Mouse (Mus musculus) embryonic facial prominence, embryonic 11.5 days (tissue): ENCODE measurements around the gene Mrto4. TPM values are rescaled to one million over a fixed set of nuclear protein-coding genes. Genes with fewer than 3 reads are reported as not detected.

ENCODE experiments used
- ATAC-seq: fragments of 200-750 bp; cut with Nextera tagmentation; replicated peaks from 2 replicates; pipeline ENCODE4 v1.8.0; 2017; ENCODE audit warnings: low read depth; ENCODE audit not compliant: insufficient number of reproducible peaks, low FRiP score, low TSS enrichment
- DNase-seq: peaks from one replicate; pipeline ENCODE4 v3.0.0-alpha.2; 2015; ENCODE audit warnings: low spot score
- H3K27ac ChIP-seq: fragments of 300-500 bp; sonication (generic); replicated peaks from 2 replicates; pipeline ENCODE4 v1.5.1; 2014; ENCODE audit warnings: mild to moderate bottlenecking, low read depth, low read length, control low read depth
- H3K27me3 ChIP-seq: fragments of 300-500 bp; sonication (generic); 2 replicates; pipeline ENCODE4 v1.6.1; 2014; ENCODE audit warnings: mild to moderate bottlenecking, low read length, moderate library complexity, mixed read lengths; ENCODE audit not compliant: control insufficient read depth, insufficient read depth
- H3K36me3 ChIP-seq: fragments of 300-500 bp; sonication (generic); replicated peaks from 2 replicates; pipeline ENCODE4 v1.6.1; 2014; ENCODE audit warnings: low read depth, mild to moderate bottlenecking, low read length, moderate library complexity, mixed read lengths; ENCODE audit not compliant: control insufficient read depth, insufficient read depth
- H3K4me1 ChIP-seq: fragments of 300-500 bp; sonication (generic); 2 replicates; pipeline ENCODE4 v1.6.1; 2014; ENCODE audit warnings: low read length, mixed read lengths; ENCODE audit not compliant: control insufficient read depth, insufficient read depth
- H3K4me2 ChIP-seq: fragments of 300-500 bp; sonication (generic); 2 replicates; pipeline ENCODE4 v1.6.1; 2014; ENCODE audit warnings: low read depth, mild to moderate bottlenecking, control low read depth, low read length, moderate library complexity
- H3K4me3 ChIP-seq: fragments of 300-500 bp; sonication (generic); 2 replicates; pipeline ENCODE4 v1.5.1; 2014; ENCODE audit warnings: low read depth, low read length, control low read depth
- H3K9ac ChIP-seq: fragments of 300-500 bp; sonication (generic); replicated peaks from 2 replicates; pipeline ENCODE4 v1.6.1; 2014; ENCODE audit warnings: mild to moderate bottlenecking, control low read depth, low read length
- H3K9me3 ChIP-seq: fragments of 300-500 bp; sonication (generic); replicated peaks from 2 replicates; pipeline ENCODE4 v1.6.1; 2016; ENCODE audit warnings: mild to moderate bottlenecking, low read length, inconsistent platforms, mixed read lengths; ENCODE audit not compliant: control insufficient read depth
- WGBS: fragments of 180-500 bp; shearing (Covaris S2); extraction: QIAGEN DNeasy Blood & Tissue Kit; methylation state at CpG from one replicate; pipeline ENCODE4 v1.1.7; 2014; 5-methylcytosine and 5-hydroxymethylcytosine counted together
- microRNA-seq: library from miRNA; unstranded; fragments of <30 nt; microRNA quantifications from one replicate; pipeline ENCODE4, GENCODE M21; 2016; ENCODE audit warnings: borderline number of aligned reads
- polyA plus RNA-seq: library from polyadenylated mRNA; unstranded; fragments of >200 nt; fragmentation: Nextera tagmentation; extraction: Ambion mirVana; gene quantifications from 2 replicates; pipeline ENCODE4 v1.2.1, GENCODE M21; 2014

The Mrto4 gene
- polyA plus RNA-seq, 1 experiment from 2014 or later = 145 TPM

DNA sequence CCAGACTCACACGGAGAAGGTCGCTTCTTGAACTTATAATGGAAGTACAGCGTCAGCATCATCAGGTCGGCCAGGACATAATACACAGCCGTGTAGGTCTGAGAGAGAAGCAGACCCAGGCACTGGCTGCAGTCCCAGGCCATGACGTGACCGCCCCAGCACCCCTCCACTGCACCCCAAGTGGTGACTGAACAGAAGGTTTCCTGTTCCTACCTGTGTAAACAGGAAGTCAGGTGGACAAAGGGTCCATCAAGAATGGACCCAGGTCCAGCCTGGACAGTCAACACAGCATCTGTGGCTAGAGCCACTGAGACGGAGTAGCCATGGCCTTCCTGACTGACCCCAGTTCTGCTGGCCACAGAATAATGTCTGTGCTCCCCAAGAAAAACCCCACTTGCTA, 50.6 kb downstream of the Mrto4 start:
- ATAC-seq (no peak), DNase-seq (no peak)
- no peak overlapping the region for H3K4me2 ChIP-seq
- H3K9me3 ChIP-seq = no peaks in the 10 kb centered on the region
- 85% methylated on average over 8 of the region's 8 CpGs for WGBS
- no peak overlapping the region for H3K9ac ChIP-seq
- H3K4me1 ChIP-seq = no peaks in the 10 kb centered on the region
- no peak overlapping the region for H3K4me3 ChIP-seq
- no peak overlapping the region for H3K27ac ChIP-seq
- no peaks in the 10 kb centered on the region; the same call in 1 of the 2 replicates for H3K36me3 ChIP-seq
- H3K27me3 ChIP-seq = no peaks in the 10 kb centered on the region

DNA sequence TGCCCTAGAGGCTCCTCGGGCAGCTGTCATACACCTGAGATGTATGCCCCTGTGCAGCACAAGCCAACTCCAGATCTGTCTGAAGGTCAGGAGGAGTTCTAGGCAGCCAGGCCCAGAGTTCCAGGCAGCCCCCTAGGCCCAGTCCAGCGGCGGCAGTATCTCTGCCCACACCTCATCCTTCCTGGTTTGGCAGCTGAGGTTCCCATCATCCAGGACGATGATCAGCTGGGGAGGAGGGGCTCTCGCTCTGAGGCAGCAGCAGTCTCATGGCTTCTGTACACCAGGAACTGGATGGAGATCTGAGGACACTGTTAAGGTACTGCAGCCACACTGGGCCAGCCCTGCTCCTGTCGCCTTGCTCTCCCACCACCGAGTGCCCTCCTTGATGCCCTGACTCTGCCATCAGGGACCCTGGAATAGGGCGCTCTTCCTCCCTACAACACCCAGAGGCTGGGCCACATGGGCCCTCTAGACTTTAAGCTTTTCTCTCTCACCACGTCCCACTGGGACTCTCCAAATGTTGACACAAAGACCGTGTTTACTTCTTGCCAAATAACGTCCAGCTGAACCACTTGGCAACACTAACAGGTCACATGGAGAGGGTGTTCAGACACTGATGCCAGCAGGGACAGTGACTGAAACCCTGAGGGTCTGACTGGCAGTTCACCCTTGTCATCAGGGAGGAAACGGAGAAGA, 53.6 kb downstream of the Mrto4 start:
- H3K4me1 ChIP-seq = no peaks in the 10 kb centered on the region
- 85% methylated on average over 12 of the region's 12 CpGs for WGBS
- H3K27me3 ChIP-seq = no peaks in the 10 kb centered on the region
- DNase-seq (no peak), ATAC-seq (no peak)
- no peak overlapping the region for H3K9ac ChIP-seq
- no peaks in the 10 kb centered on the region for H3K9me3 ChIP-seq
- no peak overlapping the region for H3K4me2 ChIP-seq
- no peaks in the 10 kb centered on the region; the same call in 1 of the 2 replicates for H3K36me3 ChIP-seq
- H3K4me3 ChIP-seq = no peak overlapping the region
- no peak overlapping the region for H3K27ac ChIP-seq

DNA sequence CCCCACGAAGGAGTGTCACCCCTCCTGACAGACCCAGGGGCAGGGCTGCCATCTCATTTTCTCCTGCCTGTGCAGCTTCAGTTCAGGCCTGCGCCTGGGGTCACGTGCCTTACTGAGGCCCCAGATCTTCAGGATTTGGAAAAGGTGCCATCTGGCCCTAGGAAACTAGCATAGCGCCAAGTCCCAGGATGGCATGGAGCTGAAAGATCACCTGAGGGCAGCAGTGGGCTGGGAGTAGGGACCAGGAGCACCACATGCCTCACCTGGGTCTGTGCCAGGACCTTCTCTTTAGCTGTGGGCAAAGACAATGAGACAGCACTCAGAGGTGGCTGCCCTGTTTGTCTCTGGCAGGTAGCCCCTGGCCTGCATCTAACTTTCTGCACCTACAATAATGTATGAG, 54.8 kb downstream of the Mrto4 start:
- no peaks in the 10 kb centered on the region; the same call in 1 of the 2 replicates for H3K36me3 ChIP-seq
- H3K4me2 ChIP-seq = no peak overlapping the region
- no peaks in the 10 kb centered on the region for H3K9me3 ChIP-seq
- no peaks in the 10 kb centered on the region for H3K27me3 ChIP-seq
- 80% methylated on average over 4 of the region's 4 CpGs for WGBS
- H3K9ac ChIP-seq = no peak overlapping the region
- DNase-seq = no peak
- H3K4me1 ChIP-seq = no peaks in the 10 kb centered on the region
- H3K27ac ChIP-seq = no peak overlapping the region
- no peak overlapping the region for H3K4me3 ChIP-seq
- ATAC-seq = no peak

Small RNA genes within 50 kb of the gene (microRNA-seq; reads per million reads assigned to microRNA genes)
- gene Gm24245 (4.7 reads per million, percentile 2 among the genes with 10 or more reads in this experiment), gene Gm25732 (2.4 reads per million)

Other genes starting within 250 kb of the Mrto4 start
- gene Minos1, start 221.5 kb downstream of the Mrto4 start, polyA plus RNA-seq = 492 and 522 TPM in 2 replicates
- gene Capzb, start 159.7 kb downstream of the Mrto4 start, polyA plus RNA-seq = 314 and 316 TPM in 2 replicates
- 13.5 and 14.2 TPM in 2 replicates for gene Pqlc2, start 41.9 kb downstream of the Mrto4 start, polyA plus RNA-seq
- 137 and 146 TPM in 2 replicates for gene Akr7a5, start 41.8 kb downstream of the Mrto4 start, polyA plus RNA-seq
- gene Emc1, start within 50 bp of the Mrto4 start, polyA plus RNA-seq = 13.5 and 17.0 TPM in 2 replicates
- gene Ubr4, start within 50 bp of the Mrto4 start, polyA plus RNA-seq = 63.1 and 66.2 TPM in 2 replicates
- gene Iffo2, start 178.0 kb upstream of the Mrto4 start, polyA plus RNA-seq = 2.2 and 2.3 TPM in 2 replicates